Mouse (Mus musculus): ENCODE measurements at regions not wholly inside any gene's neighbourhood (a gene's known extent, or its start where the extent isn't known, plus 50 kb on each side); places are given as distances from the start of the nearest gene placed in this dataset.

- no peak for TF ChIP-seq CTCF (IDR thresholded peaks at IDR 0.05; ENCODE audit: insufficient read depth, low read depth, low read length)
- TF ChIP-seq POLR2A (IDR thresholded peaks at IDR 0.05; ENCODE audit: insufficient read depth, low read depth, low read length): no peak
Measured at GRCm38 (mm10) chr19:54584687-54585237, 540.8 kb downstream of the Adra2a start.

All from olfactory bulb, adult 2 months (tissue).